Mouse (Mus musculus) spleen, adult 2 months (tissue): ENCODE data around the gene Ncdn. TPM values are rescaled to one million over a fixed set of nuclear protein-coding genes. Genes with fewer than 3 reads are reported as not detected.
A peak's percentile ranks its signal among the peaks of the same experiment; 100 is the strongest.

Experiments
- DNase-seq, 2 experiments: peaks; one replicate each; pipeline versions ENCODE4 v3.0.0 to v3.0.0-alpha.2; 2012 to 2021; ENCODE audit warnings: low spot score in 2 of 2, low read depth in 1 of 2
- H3K27ac ChIP-seq: fragments of 200-500 bp; 2 replicates; pipeline ENCODE4 v1.5.1; 2012; ENCODE audit warnings: low read length, inconsistent platforms; ENCODE audit not compliant: insufficient read depth
- H3K27me3 ChIP-seq: fragments of 200-500 bp; 2 replicates; pipeline ENCODE4 v1.6.1; 2012; ENCODE audit warnings: mild to moderate bottlenecking, moderate library complexity, low read length, inconsistent platforms; ENCODE audit not compliant: control insufficient read depth, insufficient read depth
- H3K36me3 ChIP-seq: fragments of 200-500 bp; 2 replicates; pipeline ENCODE4 v1.6.1; 2012; ENCODE audit warnings: mild to moderate bottlenecking, low read length, inconsistent platforms; ENCODE audit not compliant: control insufficient read depth, insufficient read depth
- H3K4me1 ChIP-seq: fragments of 200-500 bp; 2 replicates; pipeline ENCODE4 v1.6.1; 2011; ENCODE audit warnings: inconsistent platforms; ENCODE audit not compliant: control insufficient read depth, insufficient read depth, insufficient read length
- H3K4me3 ChIP-seq: fragments of 200-500 bp; 2 replicates; pipeline ENCODE4 v1.5.1; 2011; ENCODE audit warnings: mild to moderate bottlenecking, inconsistent platforms; ENCODE audit not compliant: insufficient read depth, insufficient read length; ENCODE audit errors: extremely low read depth
- CTCF ChIP-seq: fragments of 200-500 bp; IDR thresholded peaks from 2 replicates; pipeline ENCODE4 v1.5.1; 2011; ENCODE audit warnings: mild to moderate bottlenecking, inconsistent platforms; ENCODE audit not compliant: insufficient read depth, insufficient read length, insufficient replicate concordance; ENCODE audit errors: extremely low read depth
- POLR2A ChIP-seq: fragments of 200-500 bp; IDR thresholded peaks from 2 replicates; pipeline ENCODE4 v1.6.1; 2011; ENCODE audit warnings: low read depth, low read length, inconsistent platforms
- WGBS: fragments of 180-500 bp; shearing (Covaris S2); methylation state at CpG from one replicate; pipeline ENCODE4 v1.1.7; 2018; 5-methylcytosine and 5-hydroxymethylcytosine counted together
- polyA plus RNA-seq: library from polyadenylated mRNA; depleted of rRNA; stranded (reverse); fragments of >200 nt; gene quantifications from 2 replicates; pipeline ENCODE4 v1.2.3, GENCODE M21; 2012

The Ncdn gene
- polyA plus RNA-seq, 1 experiment = 31.9 TPM

DNA sequence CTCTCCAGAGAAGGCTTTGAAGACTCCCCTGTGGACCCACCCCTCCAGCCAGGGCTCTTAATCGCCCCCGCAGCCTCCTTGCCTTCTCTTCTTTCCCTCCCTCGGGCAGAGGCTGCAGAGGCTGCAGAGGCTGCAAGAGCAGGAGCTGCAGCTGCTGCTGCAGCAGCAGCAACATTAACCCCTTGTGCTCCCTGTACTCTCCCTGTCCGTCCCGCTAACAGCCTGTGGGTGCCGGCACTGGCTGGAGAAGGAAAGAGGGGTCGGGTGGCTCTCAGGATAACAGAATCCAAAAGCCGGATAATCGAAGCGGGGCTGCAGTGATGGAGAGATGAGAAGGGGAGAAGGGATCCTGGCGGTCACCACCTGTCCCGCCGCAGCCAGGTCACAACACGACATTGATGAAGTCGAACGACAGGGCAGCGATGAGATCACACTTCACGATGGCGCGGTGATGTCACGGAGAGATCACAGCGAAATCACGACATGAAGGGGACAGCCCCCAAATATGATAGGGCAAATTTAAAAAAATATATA lies 563 bp downstream of the Ncdn start:
- peaks cover 10% of the 10 kb centered on the region; the same call in 1 of the 2 replicates for H3K4me1 ChIP-seq

DNA sequence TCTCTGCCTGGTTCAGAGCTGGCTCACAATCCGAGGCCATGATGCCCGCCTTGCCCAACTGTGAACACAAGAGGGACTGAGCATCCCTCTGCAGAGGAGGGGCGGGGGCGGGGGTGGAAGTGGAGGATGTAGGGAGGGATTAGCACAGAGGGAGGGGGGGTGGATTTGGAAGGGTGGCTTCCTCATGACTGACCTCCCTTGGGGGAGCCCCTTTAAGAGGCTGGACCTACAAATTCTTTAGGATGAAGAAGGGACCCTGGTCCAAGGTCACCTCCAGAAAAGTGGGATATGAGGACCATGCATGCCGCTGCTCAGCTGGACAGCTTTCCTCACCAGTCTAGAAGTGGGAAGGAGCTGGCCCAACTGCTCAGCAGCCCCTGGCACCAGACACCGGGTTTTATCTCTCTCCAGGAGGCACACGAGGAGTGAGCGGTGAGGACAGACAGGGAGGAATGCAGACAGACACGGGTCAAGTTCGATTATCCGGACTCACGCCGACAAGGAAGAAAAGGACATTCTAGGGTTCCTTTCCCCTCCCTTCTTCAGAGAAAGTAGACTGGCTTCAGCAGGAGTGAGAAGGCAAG lies 1.1 kb downstream of the Ncdn start:
- no peak for DNase-seq
- Histone ChIP-seq H3K27ac (no peak overlapping the region), H3K27me3 (no peaks in the 10 kb centered on the region), H3K4me1 (peaks cover 10% of the 10 kb centered on the region; the same call in 1 of the 2 replicates), H3K4me3 (peak overlapping the region; percentile 96), H3K36me3 (peaks cover 13% of the 10 kb centered on the region)
- no peak for TF ChIP-seq CTCF
- TF ChIP-seq POLR2A = no peak
- WGBS = 31% methylated on average over 13 of the region's 13 CpGs

More for the DNA sequence above, 563 bp downstream of the Ncdn start:
- under 1% methylated on average over 23 of the region's 23 CpGs for WGBS
- Histone ChIP-seq H3K4me3 (peak overlapping the region; percentile 96), H3K36me3 (peaks cover 14% of the 10 kb centered on the region), H3K27me3 (no peaks in the 10 kb centered on the region), H3K27ac (no peak overlapping the region)
- no peak for TF ChIP-seq CTCF
- no peak for TF ChIP-seq POLR2A
- DNase-seq = no peak

DNA sequence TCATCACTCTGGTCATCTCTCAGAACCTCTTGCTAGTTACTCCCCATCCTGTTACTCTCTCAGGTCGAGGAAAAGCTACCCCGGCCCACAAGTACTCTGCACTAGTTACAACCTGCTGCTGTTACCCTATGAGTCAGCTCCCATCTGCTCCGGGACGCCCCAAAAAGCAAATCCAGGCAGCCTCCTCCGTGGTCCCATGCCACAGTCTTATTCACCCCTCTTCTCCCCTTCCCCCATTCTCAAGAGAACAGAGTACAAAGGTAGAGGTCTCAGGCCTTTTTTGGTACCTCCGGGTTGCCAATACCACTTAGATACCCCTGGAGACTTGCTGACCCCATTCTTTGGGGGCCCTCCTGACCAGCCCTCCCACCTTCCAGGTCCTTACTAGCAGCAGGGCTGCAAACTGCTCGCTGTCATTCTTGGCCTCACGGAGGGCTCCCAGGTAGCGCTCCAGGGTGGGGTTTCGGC lies 1.6 kb downstream of the Ncdn start:
- 88% methylated on average over 10 of the region's 10 CpGs for WGBS
- no peak overlapping the region for H3K4me3 ChIP-seq
- H3K27ac ChIP-seq = no peak overlapping the region
- DNase-seq = no peak
- TF ChIP-seq CTCF (no peak), POLR2A (no peak)
- H3K27me3 ChIP-seq = no peaks in the 10 kb centered on the region
- H3K36me3 ChIP-seq = peaks cover 15% of the 10 kb centered on the region
- peaks cover 10% of the 10 kb centered on the region; the same call in 1 of the 2 replicates for H3K4me1 ChIP-seq

DNA sequence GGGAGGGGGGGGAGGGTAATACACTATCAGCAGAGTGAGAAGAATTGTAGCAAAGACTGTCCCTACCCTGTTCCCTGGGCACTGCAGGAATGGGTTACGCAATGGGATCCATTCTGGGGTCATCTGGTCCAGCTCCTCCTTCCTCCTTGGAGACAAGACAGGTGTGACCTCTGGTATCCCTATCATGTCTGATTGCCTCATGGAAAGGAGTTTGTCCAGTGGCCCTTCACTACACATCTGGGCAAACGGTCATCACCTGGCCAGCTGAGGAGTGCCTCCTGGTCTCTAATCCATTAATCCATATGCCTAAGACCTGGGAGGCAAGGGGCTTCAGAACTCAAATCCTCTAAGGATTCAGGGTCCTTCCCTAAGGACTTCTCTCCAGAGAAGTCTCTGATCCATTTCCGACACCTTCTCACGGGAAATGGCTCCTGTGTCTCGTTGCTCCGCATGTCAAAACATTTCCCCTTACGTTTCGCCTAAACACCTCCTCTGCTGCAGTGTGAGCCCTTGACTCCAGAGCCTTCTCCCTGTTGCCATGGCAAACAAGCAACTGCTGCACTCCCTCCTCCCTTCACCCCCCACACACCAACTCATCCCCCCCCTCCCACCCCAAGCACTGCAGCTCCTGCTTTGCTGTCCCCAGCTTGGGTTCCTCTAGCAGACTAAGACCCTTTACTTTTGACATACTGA lies 2.2 kb downstream of the Ncdn start:
- whole genome bisulfite sequencing = 94% methylated on average over 8 of the region's 8 CpGs
- H3K4me3 ChIP-seq = no peak overlapping the region
- no peaks in the 10 kb centered on the region for H3K27me3 ChIP-seq
- H3K36me3 ChIP-seq = peaks cover 20% of the 10 kb centered on the region
- no peak for DNase-seq
- H3K27ac ChIP-seq = no peak overlapping the region
- peaks cover 10% of the 10 kb centered on the region; the same call in 1 of the 2 replicates for H3K4me1 ChIP-seq
- TF ChIP-seq CTCF (no peak), POLR2A (no peak)

DNA sequence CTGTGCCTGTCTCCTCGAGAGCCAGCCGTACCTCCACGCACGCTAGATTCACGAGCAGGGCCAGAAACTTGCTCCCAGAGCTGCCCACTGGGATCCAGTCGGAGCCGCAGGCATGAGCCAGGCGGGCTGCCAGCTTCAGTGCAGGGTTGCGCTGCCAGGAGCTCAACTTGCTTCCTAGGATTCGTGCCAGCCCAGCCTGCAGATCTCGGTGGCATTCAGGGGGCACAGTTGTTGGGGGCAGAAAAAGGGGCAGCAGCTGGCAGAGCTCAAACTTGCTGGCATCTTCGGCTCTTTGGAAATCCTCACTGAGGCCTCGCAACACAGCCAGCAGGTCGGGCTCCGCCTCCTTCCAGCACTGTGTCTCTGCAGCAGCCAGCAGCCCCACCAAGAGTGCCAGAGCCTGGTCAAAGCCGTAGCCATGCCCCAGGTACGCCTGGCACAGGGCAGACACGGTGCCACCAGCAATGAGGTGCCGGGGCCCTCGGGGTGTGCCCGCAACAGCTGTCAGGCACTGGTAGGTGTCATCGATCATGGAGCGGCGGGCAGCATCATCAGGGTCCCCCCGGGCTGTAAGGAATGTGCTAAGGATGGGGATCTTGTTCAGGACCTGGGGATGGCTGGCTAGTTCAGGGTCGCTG lies 3.1 kb downstream of the Ncdn start:
- Histone ChIP-seq H3K36me3 (peaks cover 23% of the 10 kb centered on the region), H3K27ac (no peak overlapping the region), H3K4me3 (no peak overlapping the region), H3K27me3 (no peaks in the 10 kb centered on the region), H3K4me1 (peaks cover 10% of the 10 kb centered on the region; the same call in 1 of the 2 replicates)
- 96% methylated on average over 26 of the region's 26 CpGs for WGBS
- TF ChIP-seq CTCF = no peak
- TF ChIP-seq POLR2A = no peak
- DNase-seq = no peak

DNA sequence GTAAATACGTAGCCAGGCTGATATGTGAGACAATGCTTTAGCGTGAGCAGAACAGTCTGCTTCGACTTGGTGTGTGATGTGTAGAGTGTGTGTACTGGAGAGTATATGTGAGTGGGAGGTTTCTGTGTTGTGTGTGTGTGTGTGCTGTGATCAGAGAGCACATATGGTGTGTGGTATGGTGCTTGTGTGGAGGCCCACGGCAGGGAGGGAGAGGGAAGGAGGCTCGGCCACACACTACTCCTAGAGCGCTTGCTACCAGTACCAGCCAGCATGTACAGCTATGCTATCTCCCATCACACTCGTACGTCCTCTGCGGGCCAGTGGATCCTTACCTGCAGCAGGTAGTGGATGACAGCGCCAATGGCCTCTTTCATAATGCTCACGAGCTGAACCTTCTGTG lies 3.7 kb downstream of the Ncdn start:
- Histone ChIP-seq H3K36me3 (peaks cover 28% of the 10 kb centered on the region), H3K4me1 (peaks cover 10% of the 10 kb centered on the region; the same call in 1 of the 2 replicates), H3K27me3 (no peaks in the 10 kb centered on the region), H3K4me3 (no peak overlapping the region), H3K27ac (no peak overlapping the region)
- DNase-seq = no peak
- TF ChIP-seq CTCF = no peak
- no peak for TF ChIP-seq POLR2A
- 91% methylated on average over 11 of the region's 11 CpGs for WGBS

DNA sequence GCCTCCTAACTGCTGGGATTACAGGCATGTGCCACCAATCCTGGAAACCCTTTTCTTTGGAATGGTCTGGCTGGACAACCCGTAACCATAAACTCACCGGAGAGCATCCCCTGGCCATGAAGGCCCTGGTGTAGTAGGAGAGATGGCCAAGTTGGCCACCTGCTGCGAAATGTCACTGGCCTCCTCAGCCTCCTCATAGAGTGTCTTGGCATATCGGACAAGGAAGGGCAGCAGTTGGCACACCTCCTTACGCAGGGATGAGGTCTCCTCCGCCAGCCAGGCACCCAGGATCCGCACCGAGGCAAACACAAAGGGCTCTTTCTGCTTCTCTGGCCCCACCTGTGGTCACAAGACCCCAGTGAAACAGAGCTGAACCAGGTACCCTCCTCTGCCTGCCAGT lies 4.9 kb downstream of the Ncdn start:
- Histone ChIP-seq H3K36me3 (peaks cover 32% of the 10 kb centered on the region), H3K4me1 (peaks cover 7% of the 10 kb centered on the region; the same call in 1 of the 2 replicates), H3K4me3 (no peak overlapping the region), H3K27ac (no peak overlapping the region), H3K27me3 (no peaks in the 10 kb centered on the region)
- WGBS = 94% methylated on average over 8 of the region's 8 CpGs
- no peak for DNase-seq
- no peak for TF ChIP-seq CTCF
- no peak for TF ChIP-seq POLR2A
